Mouse (Mus musculus): ENCODE measurements around the gene Tjp1. TPM values are rescaled to one million over a fixed set of nuclear protein-coding genes. Genes with fewer than 3 reads are reported as not detected.

Gene Tjp1
- polyA plus RNA-seq, 1 experiment from 2014 or later, result 9.7 TPM

DNA sequence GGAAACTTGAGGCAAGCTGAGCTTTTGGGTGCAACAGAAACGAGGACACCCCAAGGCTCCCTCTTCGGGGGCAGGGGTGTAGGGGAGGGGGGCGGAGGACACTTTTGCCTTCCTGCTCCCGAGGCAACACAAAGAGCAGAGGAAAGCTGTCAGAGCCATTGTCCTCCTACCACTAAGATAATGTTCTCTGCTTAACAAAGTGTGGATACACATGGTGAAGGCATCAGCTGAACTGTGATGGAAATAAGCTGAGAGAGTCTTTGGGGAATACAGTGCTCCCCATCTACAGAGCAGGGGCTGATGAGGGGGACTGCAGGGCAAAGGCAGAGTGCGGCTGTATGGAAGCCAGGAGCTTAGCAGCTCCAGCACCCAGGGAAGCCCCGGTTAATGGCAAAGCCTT is 145.7 kb downstream of the Tjp1 start:
- no peak for ATAC-seq
- H3K9me3 ChIP-seq (ENCODE audit: control insufficient read depth), result no peaks in the 10 kb centered on the region
- no peak overlapping the region for H3K9ac ChIP-seq (ENCODE audit: low read depth, low read length)
- H3K4me1 ChIP-seq (replicated peaks; ENCODE audit: control insufficient read depth, insufficient read depth, low read length), result peaks cover 5% of the 10 kb centered on the region; the same call in 1 of the 2 replicates
- no peak overlapping the region for H3K4me2 ChIP-seq (replicated peaks; ENCODE audit: low read depth)
- WGBS, result 50% methylated on average over 6 of the region's 6 CpGs
- no peak overlapping the region for H3K4me3 ChIP-seq (ENCODE audit: low read depth, low read length)
- no peaks in the 10 kb centered on the region for H3K36me3 ChIP-seq (ENCODE audit: control insufficient read depth, insufficient read depth)
- no peak for TF ChIP-seq CTCF (IDR thresholded peaks at IDR 0.05; ENCODE audit: low read depth)
- H3K27me3 ChIP-seq (replicated peaks; ENCODE audit: control insufficient read depth, insufficient read depth, low read length), result no peaks in the 10 kb centered on the region
- no peak overlapping the region for H3K27ac ChIP-seq (ENCODE audit: low read depth, low read length)

GRCm38 (mm10) chr7:65380716-65381115 is 146.9 kb downstream of the Tjp1 start:
- no peak overlapping the region for H3K9ac ChIP-seq (ENCODE audit: low read depth, low read length)
- TF ChIP-seq CTCF (IDR thresholded peaks at IDR 0.05; ENCODE audit: low read depth), result no peak
- no peak overlapping the region for H3K4me2 ChIP-seq (replicated peaks; ENCODE audit: low read depth)
- no peak overlapping the region for H3K27ac ChIP-seq (ENCODE audit: low read depth, low read length)
- no peaks in the 10 kb centered on the region for H3K36me3 ChIP-seq (ENCODE audit: control insufficient read depth, insufficient read depth)
- H3K27me3 ChIP-seq (replicated peaks; ENCODE audit: control insufficient read depth, insufficient read depth, low read length), result no peaks in the 10 kb centered on the region
- 91% methylated on average over 9 of the region's 9 CpGs for WGBS
- no peaks in the 10 kb centered on the region for H3K9me3 ChIP-seq (ENCODE audit: control insufficient read depth)
- no peak for ATAC-seq
- H3K4me3 ChIP-seq (ENCODE audit: low read depth, low read length), result no peak overlapping the region
- H3K4me1 ChIP-seq (replicated peaks; ENCODE audit: control insufficient read depth, insufficient read depth, low read length), result peaks cover 5% of the 10 kb centered on the region; the same call in 1 of the 2 replicates

- H3K27me3 ChIP-seq (replicated peaks; ENCODE audit: control insufficient read depth, insufficient read depth, low read length), result no peaks in the 10 kb centered on the region
- no peak overlapping the region for H3K4me3 ChIP-seq (ENCODE audit: low read depth, low read length)
- ATAC-seq, result no peak
- H3K9ac ChIP-seq (ENCODE audit: low read depth, low read length), result no peak overlapping the region
- H3K9me3 ChIP-seq (ENCODE audit: control insufficient read depth), result no peaks in the 10 kb centered on the region
- WGBS, result 49% methylated on average over 9 of the region's 9 CpGs
- TF ChIP-seq CTCF (IDR thresholded peaks at IDR 0.05; ENCODE audit: low read depth), result no peak
- peaks cover 5% of the 10 kb centered on the region; the same call in 1 of the 2 replicates for H3K4me1 ChIP-seq (replicated peaks; ENCODE audit: control insufficient read depth, insufficient read depth, low read length)
- no peak overlapping the region for H3K4me2 ChIP-seq (replicated peaks; ENCODE audit: low read depth)
- H3K36me3 ChIP-seq (ENCODE audit: control insufficient read depth, insufficient read depth), result no peaks in the 10 kb centered on the region
- no peak overlapping the region for H3K27ac ChIP-seq (ENCODE audit: low read depth, low read length)
Measured at GRCm38 (mm10) chr7:65378818-65379565, 148.6 kb downstream of the Tjp1 start.

DNA sequence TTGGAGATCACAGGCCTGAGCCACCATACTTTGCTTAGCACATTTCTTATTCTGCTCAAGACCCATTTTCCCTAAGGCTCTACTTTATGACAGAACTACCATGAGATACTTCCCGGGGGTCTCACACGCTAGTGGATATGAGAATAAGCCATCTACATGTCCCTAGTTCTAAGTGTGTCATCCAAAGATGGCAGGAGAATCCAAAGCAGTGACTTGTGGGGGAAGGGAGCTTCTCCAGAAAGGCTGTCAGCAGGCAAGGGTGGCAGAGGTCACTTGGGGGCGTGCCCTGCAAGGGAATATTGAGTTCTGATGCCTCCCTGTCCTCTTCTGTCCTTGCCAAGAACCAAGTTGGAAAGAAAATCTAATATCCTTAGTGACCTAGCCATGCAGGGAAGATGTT is 150.1 kb downstream of the Tjp1 start:
- WGBS, result 89% methylated on average over 3 of the region's 3 CpGs

DNA sequence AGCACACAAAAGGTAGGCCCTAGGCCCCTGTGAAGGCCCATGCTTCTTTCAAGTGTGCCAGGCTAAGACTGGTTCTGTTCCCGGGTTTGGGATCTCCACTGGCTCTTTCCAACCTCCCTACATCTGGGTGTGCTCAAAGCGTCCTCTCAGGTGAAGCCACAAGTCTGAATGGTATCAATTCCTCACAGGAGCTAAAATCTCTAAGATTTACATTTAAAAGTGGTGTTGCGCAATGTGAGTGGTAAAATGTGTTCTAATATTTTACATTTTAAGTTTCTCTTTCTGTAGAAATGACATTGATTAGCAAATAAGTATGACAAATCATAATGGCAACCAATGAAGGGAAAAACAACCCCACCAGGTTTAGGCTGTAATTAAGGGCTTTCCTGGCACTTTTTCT is 152.0 kb downstream of the Tjp1 start:
- Histone ChIP-seq H3K4me2 (replicated peaks; ENCODE audit: low read depth) (no peak overlapping the region), H3K9me3 (ENCODE audit: control insufficient read depth) (no peaks in the 10 kb centered on the region), H3K9ac (ENCODE audit: low read depth, low read length) (no peak overlapping the region), H3K27me3 (replicated peaks; ENCODE audit: control insufficient read depth, insufficient read depth, low read length) (no peaks in the 10 kb centered on the region), H3K36me3 (ENCODE audit: control insufficient read depth, insufficient read depth) (no peaks in the 10 kb centered on the region), H3K4me1 (replicated peaks; ENCODE audit: control insufficient read depth, insufficient read depth, low read length) (no peaks in the 10 kb centered on the region), H3K4me3 (ENCODE audit: low read depth, low read length) (no peak overlapping the region), H3K27ac (ENCODE audit: low read depth, low read length) (no peak overlapping the region)
- no peak for TF ChIP-seq CTCF (IDR thresholded peaks at IDR 0.05; ENCODE audit: low read depth)
- WGBS, result 83% methylated on average over 3 of the region's 3 CpGs
- no peak for ATAC-seq

More for the DNA sequence above, 150.1 kb downstream of the Tjp1 start:
- Histone ChIP-seq H3K4me3 (ENCODE audit: low read depth, low read length) (no peak overlapping the region), H3K36me3 (ENCODE audit: control insufficient read depth, insufficient read depth) (no peaks in the 10 kb centered on the region), H3K9ac (ENCODE audit: low read depth, low read length) (no peak overlapping the region), H3K27me3 (replicated peaks; ENCODE audit: control insufficient read depth, insufficient read depth, low read length) (no peaks in the 10 kb centered on the region), H3K9me3 (ENCODE audit: control insufficient read depth) (no peaks in the 10 kb centered on the region), H3K4me2 (replicated peaks; ENCODE audit: low read depth) (no peak overlapping the region), H3K4me1 (replicated peaks; ENCODE audit: control insufficient read depth, insufficient read depth, low read length) (peaks cover 5% of the 10 kb centered on the region; the same call in 1 of the 2 replicates), H3K27ac (ENCODE audit: low read depth, low read length) (no peak overlapping the region)
- ATAC-seq, result no peak
- no peak for TF ChIP-seq CTCF (IDR thresholded peaks at IDR 0.05; ENCODE audit: low read depth)

DNA sequence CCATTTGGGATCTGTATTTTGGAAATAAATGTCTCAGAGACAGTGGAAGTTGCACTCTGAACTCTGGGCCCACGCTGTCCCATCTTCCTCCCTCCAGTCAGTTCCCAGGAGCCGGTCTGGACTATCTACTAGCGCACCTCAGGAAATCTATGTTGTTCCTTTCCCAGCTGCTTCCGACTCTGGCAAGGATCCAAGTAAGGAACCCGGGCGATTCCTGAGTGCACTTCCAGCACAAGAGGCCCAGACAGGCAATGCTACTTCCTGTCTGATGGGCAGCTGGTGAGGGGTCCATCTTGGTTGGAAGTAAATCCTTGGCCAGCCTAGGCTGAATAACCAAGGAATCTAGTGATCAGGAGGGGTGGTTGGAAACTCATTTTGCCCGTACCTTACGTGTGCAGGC is 152.4 kb downstream of the Tjp1 start:
- 36% methylated on average over 8 of the region's 8 CpGs for WGBS
- ATAC-seq, result no peak

More for the DNA sequence above, 152.4 kb downstream of the Tjp1 start:
- H3K4me2 ChIP-seq (replicated peaks; ENCODE audit: low read depth), result no peak overlapping the region
- H3K4me1 ChIP-seq (replicated peaks; ENCODE audit: control insufficient read depth, insufficient read depth, low read length), result no peaks in the 10 kb centered on the region
- no peak overlapping the region for H3K27ac ChIP-seq (ENCODE audit: low read depth, low read length)
- no peak overlapping the region for H3K9ac ChIP-seq (ENCODE audit: low read depth, low read length)
- no peaks in the 10 kb centered on the region for H3K9me3 ChIP-seq (ENCODE audit: control insufficient read depth)
- no peak for TF ChIP-seq CTCF (IDR thresholded peaks at IDR 0.05; ENCODE audit: low read depth)
- H3K4me3 ChIP-seq (ENCODE audit: low read depth, low read length), result no peak overlapping the region
- H3K36me3 ChIP-seq (ENCODE audit: control insufficient read depth, insufficient read depth), result no peaks in the 10 kb centered on the region
- H3K27me3 ChIP-seq (replicated peaks; ENCODE audit: control insufficient read depth, insufficient read depth, low read length), result no peaks in the 10 kb centered on the region
